Mouse (Mus musculus) limb, embryonic 14.5 days (tissue): ENCODE results near the gene Mfsd2b. TPM values are rescaled to one million over a fixed set of nuclear protein-coding genes. Genes with fewer than 3 reads are reported as not detected.

Experiments
- ATAC-seq: fragments of 200-750 bp; cut with Nextera tagmentation; 2 replicates; pipeline ENCODE4 v1.8.0; 2017; ENCODE audit warnings: low read depth, moderate number of reproducible peaks, moderate TSS enrichment; ENCODE audit not compliant: low FRiP score
- DNase-seq: peaks from one replicate; pipeline ENCODE4 v3.0.0-alpha.2; 2015; ENCODE audit warnings: low spot score
- H3K27ac ChIP-seq: fragments of 300-500 bp; sonication (generic); replicated peaks from 2 replicates; pipeline ENCODE4 v1.5.1; 2014; ENCODE audit warnings: low read depth, mild to moderate bottlenecking, low read length, moderate library complexity, mixed read lengths
- H3K27me3 ChIP-seq: fragments of 300-500 bp; sonication (generic); 2 replicates; pipeline ENCODE4 v1.6.1; 2014; ENCODE audit warnings: low read length, mixed read lengths; ENCODE audit not compliant: control insufficient read depth, insufficient read depth
- H3K36me3 ChIP-seq: fragments of 300-500 bp; sonication (generic); 2 replicates; pipeline ENCODE4 v1.6.1; 2014; ENCODE audit warnings: mild to moderate bottlenecking, low read length, moderate library complexity, mixed read lengths; ENCODE audit not compliant: control insufficient read depth, insufficient read depth
- H3K4me1 ChIP-seq: fragments of 300-500 bp; sonication (generic); 2 replicates; pipeline ENCODE4 v1.6.1; 2014; ENCODE audit warnings: antibody characterized with exemption, low read length, mixed read lengths; ENCODE audit not compliant: control insufficient read depth, insufficient read depth
- H3K4me2 ChIP-seq: fragments of 300-500 bp; sonication (generic); replicated peaks from 2 replicates; pipeline ENCODE4 v1.6.1; 2014; ENCODE audit warnings: low read depth, mild to moderate bottlenecking, low read length, moderate library complexity; ENCODE audit not compliant: severe bottlenecking
- H3K4me3 ChIP-seq: fragments of 300-500 bp; sonication (generic); replicated peaks from 2 replicates; pipeline ENCODE4 v1.5.1; 2014; ENCODE audit warnings: low read length
- H3K9ac ChIP-seq: fragments of 300-500 bp; sonication (generic); 2 replicates; pipeline ENCODE4 v1.6.1; 2014; ENCODE audit warnings: mild to moderate bottlenecking, low read depth, low read length, moderate library complexity; ENCODE audit not compliant: severe bottlenecking
- H3K9me3 ChIP-seq: fragments of 300-500 bp; sonication (generic); 2 replicates; pipeline ENCODE4 v1.6.1; 2016; ENCODE audit warnings: low read length; ENCODE audit not compliant: control insufficient read depth
- POLR2A ChIP-seq: fragments of 200-500 bp; IDR thresholded peaks from 2 replicates; pipeline ENCODE4 v1.8.0; 2012; ENCODE audit warnings: inconsistent platforms, mild to moderate bottlenecking, moderate library complexity, borderline replicate concordance; ENCODE audit not compliant: insufficient read depth, insufficient read length; ENCODE audit errors: extremely low read depth
- WGBS: fragments of 180-500 bp; shearing (Covaris S2); extraction: QIAGEN DNeasy Blood & Tissue Kit; methylation state at CpG from one replicate; pipeline ENCODE4 v1.1.7; 2014; 5-methylcytosine and 5-hydroxymethylcytosine counted together
- polyA plus RNA-seq, 2 experiments: library from polyadenylated mRNA; depleted of rRNA in 1 of 2; stranded (reverse) in 1 of 2; unstranded in 1 of 2; fragments of >200 nt; fragmentation: Nextera tagmentation in 1 of 2; extraction: Ambion mirVana in 1 of 2; gene quantifications; 2 replicates each; pipeline versions ENCODE4 v1.2.1 to v1.2.3; 2012 to 2014

Mfsd2b gene
- polyA plus RNA-seq (2012; rRNA removed) (2.3 and 3.1 TPM in 2 replicates), polyA plus RNA-seq (2014; fragmentation: Nextera tagmentation; extraction: Ambion mirVana) (1.7 and 2.2 TPM in 2 replicates)

DNA sequence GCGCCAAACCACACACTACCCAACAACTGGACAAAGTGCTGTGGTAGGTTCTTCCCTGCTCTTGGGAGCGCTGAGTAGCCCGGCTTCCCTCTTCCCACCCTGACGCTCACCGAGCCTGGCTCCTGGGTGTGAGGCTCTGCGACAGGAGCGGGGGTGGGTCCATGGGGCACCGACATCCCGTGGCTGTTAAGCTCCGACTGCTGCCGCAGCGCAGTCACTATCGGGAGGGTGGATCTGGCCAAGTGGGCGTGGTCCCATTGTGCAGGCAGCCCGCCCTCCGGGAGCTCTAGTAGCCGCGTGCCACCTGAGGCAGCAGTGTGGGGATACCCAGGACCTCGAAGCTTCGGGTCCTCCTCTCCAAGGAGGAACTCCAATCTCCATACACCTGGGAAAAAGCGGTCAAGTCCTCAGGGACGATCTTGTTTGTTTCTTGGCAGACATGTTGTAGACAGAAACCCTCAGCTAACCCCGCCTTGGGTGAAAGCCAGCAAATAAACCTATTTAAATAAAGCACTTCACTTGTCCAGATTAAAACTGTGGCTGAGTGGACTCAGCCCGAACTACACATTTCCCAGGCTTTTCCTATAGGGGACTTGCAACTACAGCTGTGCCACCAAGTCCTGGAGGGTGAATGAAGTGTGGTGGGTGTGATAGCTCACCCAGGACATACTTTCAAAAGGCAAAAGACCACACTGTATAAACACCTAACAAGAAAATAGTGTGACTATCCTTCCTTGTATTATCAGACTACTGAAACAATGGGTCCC, at the start of gene Mfsd2b:
Gene Mfsd2b (minus strand): TSS at position 199 of the 767 bp plus-strand sequence.
- Histone ChIP-seq H3K9me3 (no peaks in the 10 kb centered on the region), H3K27me3 (no peaks in the 10 kb centered on the region), H3K27ac (no peak within 1 kb of the TSS), H3K4me2 (peak within 1 kb of the TSS; percentile 79), H3K4me3 (peak within 1 kb of the TSS; percentile 34), H3K36me3 (peaks cover 6% of the 10 kb centered on the region; the same call in 1 of the 2 replicates), H3K4me1 (peaks cover 9% of the 10 kb centered on the region), H3K9ac (peak within 1 kb of the TSS; percentile 52)
- ATAC-seq (peak; percentile 62), DNase-seq (peak; percentile 72)
- WGBS, result 3% methylated on average over 24 of the region's 24 CpGs
- no peak for TF ChIP-seq POLR2A

DNA sequence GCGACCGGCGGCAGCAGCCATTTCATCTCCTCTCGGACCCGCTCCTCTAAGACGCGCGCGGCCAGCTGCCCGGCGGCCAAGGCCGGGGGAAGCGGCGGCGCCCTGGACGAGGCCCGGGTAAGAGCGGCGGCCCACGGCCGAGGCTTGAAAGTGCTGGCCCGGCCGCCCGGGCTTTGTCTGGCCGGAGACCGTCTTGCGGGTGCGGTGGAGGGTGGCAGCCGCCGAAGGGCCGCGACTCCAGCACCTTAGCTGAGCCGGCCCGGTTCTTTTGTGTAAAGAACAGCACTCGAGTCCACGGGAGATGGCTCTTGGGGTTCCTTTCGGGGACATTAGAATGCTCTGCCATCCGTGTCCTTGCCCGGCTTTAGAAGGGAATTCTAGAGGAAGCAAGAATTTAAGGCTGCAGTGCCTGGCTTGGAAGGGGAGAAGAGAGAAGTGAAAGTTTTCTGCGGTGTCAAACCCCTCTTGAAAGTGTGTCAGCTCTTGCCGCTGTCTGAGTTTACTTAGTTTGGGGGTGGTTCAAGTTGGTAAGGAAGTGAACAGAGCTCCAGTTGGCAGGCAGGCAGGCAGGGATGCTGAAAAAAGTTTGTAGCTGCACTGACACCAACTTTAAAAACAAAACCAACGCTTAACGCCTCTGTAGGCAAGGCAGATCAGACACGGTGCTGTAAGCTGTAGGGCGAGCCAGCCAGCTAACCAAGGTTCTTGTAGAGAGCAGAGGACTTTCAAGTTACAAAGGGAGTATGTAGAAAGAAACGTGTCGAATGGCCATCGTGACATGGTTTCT, 43.8 kb upstream of the Mfsd2b start:
- under 1% methylated on average over 34 of the region's 48 CpGs for WGBS
- peak; percentile 54 for ATAC-seq

GRCm38 (mm10) chr12:4916994-4917804, 43.0 kb upstream of the Mfsd2b start, which contains the start of gene Atad2b:
Gene Atad2b (plus strand): TSS chr12:4917353.
- ATAC-seq (peak; percentile 97), DNase-seq (peak; percentile 94)
- WGBS, result 0% methylated on average over 32 of the region's 89 CpGs
- Histone ChIP-seq H3K27me3 (no peaks in the 10 kb centered on the region), H3K4me3 (peak within 1 kb of the TSS; percentile 94), H3K4me2 (peak within 1 kb of the TSS; percentile 52), H3K4me1 (peaks cover 7% of the 10 kb centered on the region), H3K9me3 (no peaks in the 10 kb centered on the region), H3K36me3 (no peaks in the 10 kb centered on the region), H3K9ac (peak within 1 kb of the TSS; percentile 100), H3K27ac (peak within 1 kb of the TSS; percentile 99)
- peak; percentile 98 for TF ChIP-seq POLR2A

More for the DNA sequence above, 43.8 kb upstream of the Mfsd2b start:
- H3K36me3 ChIP-seq, result no peaks in the 10 kb centered on the region
- peak; percentile 54 for DNase-seq
- no peak for TF ChIP-seq POLR2A
- H3K9me3 ChIP-seq, result no peaks in the 10 kb centered on the region
- H3K9ac ChIP-seq, result peak overlapping the region; percentile 100
- peaks cover 7% of the 10 kb centered on the region for H3K4me1 ChIP-seq
- H3K27me3 ChIP-seq, result no peaks in the 10 kb centered on the region
- H3K4me2 ChIP-seq, result peak overlapping the region; percentile 52
- H3K27ac ChIP-seq, result peak overlapping the region; percentile 99
- peak overlapping the region; percentile 94 for H3K4me3 ChIP-seq

GRCm38 (mm10) chr12:4914944-4915343, 40.8 kb upstream of the Mfsd2b start:
- WGBS, result 77% methylated on average over 3 of the region's 3 CpGs
- Histone ChIP-seq H3K36me3 (no peaks in the 10 kb centered on the region), H3K27me3 (no peaks in the 10 kb centered on the region), H3K9ac (no peak overlapping the region), H3K4me3 (no peak overlapping the region), H3K4me2 (no peak overlapping the region), H3K9me3 (no peaks in the 10 kb centered on the region), H3K27ac (no peak overlapping the region), H3K4me1 (peaks cover 6% of the 10 kb centered on the region)
- no peak for ATAC-seq
- DNase-seq, result no peak
- TF ChIP-seq POLR2A, result no peak
